Mouse (Mus musculus): ENCODE results near the gene Crisp2. TPM values are rescaled to one million over a fixed set of nuclear protein-coding genes. Genes with fewer than 3 reads are reported as not detected.
"Not testable (repeated sequence)": the region's sequence is repeated elsewhere in the genome, so short reads cannot be mapped to it uniquely, and the experiment has no call there.

Gene Crisp2
- polyA plus RNA-seq, 1 experiment from 2014 or later, result not detected

DNA sequence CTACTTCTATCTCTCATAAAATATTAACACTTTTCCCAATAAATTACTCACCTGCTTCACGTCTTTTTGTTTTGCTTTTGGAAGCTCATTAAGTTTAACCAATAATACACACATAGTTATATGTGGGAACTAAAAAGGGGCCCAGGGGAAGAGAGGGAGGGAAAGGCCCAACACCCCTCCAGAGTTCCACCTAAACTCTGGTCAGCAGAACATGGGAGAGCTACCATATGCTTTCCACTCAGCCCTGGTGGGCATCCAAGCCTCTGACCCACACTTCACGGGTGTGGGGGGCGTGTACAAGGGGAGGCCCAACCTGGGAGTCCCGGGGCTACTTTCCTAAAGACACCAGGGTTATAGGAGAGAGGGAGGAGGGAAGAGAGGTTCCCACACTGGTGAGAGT is 75.1 kb downstream of the Crisp2 start:
- DNase-seq (ENCODE audit: low spot score) (no peak), ATAC-seq (ENCODE audit: low FRiP score, low TSS enrichment) (no peak)
- Histone ChIP-seq H3K9ac (ENCODE audit: low read length) (no peak overlapping the region), H3K4me3 (ENCODE audit: low read depth, low read length) (no peak overlapping the region), H3K27me3 (ENCODE audit: control insufficient read depth, insufficient read depth, low read length) (no peaks in the 10 kb centered on the region), H3K27ac (replicated peaks) (no peak overlapping the region), H3K4me1 (replicated peaks; ENCODE audit: control insufficient read depth, insufficient read depth) (no peaks in the 10 kb centered on the region), H3K36me3 (ENCODE audit: control insufficient read depth, insufficient read depth, low read length) (no peaks in the 10 kb centered on the region), H3K9me3 (ENCODE audit: control insufficient read depth, low read length) (no peaks in the 10 kb centered on the region), H3K4me2 (replicated peaks; ENCODE audit: low read depth) (no peak overlapping the region)
- no peak for TF ChIP-seq EP300 (optimal IDR thresholded peaks at IDR 0.05)
- 55% methylated on average over 4 of the region's 4 CpGs for WGBS

DNA sequence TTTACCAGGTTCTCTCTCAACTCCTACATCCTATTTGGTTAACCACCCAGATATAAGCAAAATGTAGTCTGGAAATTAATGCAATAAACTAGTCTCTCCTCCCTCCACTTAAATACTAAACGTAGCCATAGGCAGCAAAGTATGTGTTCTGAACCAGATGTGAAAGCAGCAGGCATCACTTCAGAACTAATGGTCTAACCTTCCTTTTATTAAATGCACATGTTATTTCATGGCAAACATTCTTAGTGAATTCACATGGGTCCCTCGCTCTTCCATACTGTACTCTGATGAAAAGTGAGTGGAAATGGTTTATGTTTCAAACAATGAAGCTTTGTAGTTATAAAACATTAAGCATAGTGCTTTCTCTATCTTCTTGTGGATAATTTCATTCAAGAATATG is 75.5 kb downstream of the Crisp2 start:
- TF ChIP-seq EP300 (optimal IDR thresholded peaks at IDR 0.05) (no peak), CTCF (IDR thresholded peaks at IDR 0.05; ENCODE audit: low read depth) (no peak)
- no peak overlapping the region for H3K4me2 ChIP-seq (replicated peaks; ENCODE audit: low read depth)
- WGBS, result 76% methylated on average over 2 of the region's 2 CpGs
- no peaks in the 10 kb centered on the region for H3K9me3 ChIP-seq (ENCODE audit: control insufficient read depth, low read length)
- H3K36me3 ChIP-seq (ENCODE audit: control insufficient read depth, insufficient read depth, low read length), result no peaks in the 10 kb centered on the region
- H3K4me1 ChIP-seq (replicated peaks; ENCODE audit: control insufficient read depth, insufficient read depth), result no peaks in the 10 kb centered on the region
- H3K27me3 ChIP-seq (ENCODE audit: control insufficient read depth, insufficient read depth, low read length), result no peaks in the 10 kb centered on the region
- no peak for ATAC-seq (ENCODE audit: low FRiP score, low TSS enrichment)
- DNase-seq (ENCODE audit: low spot score), result no peak
- no peak overlapping the region for H3K27ac ChIP-seq (replicated peaks)
- H3K4me3 ChIP-seq (ENCODE audit: low read depth, low read length), result no peak overlapping the region
- H3K9ac ChIP-seq (ENCODE audit: low read length), result no peak overlapping the region

DNA sequence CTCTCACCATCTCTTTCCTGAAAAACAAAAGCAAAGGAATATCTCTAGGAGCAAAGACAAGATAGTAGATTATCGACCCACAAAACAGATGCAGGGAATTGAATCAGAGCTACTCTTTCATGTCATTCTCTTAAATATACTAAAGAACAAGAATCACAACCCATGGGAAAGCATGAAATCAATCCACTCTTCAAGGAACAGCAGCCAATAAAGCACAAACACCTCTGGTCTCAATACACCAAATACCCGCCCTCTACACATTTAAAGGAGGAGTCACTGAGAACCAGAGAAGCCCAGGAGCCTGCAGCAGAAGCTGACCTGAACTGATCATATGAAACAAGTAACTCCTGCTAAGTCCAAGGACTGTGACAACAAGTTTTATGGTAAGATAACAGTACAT is 80.0 kb downstream of the Crisp2 start, which contains the start of gene Esp1:
TSS of gene Esp1 (plus strand) at position 301 of the 400 bp plus-strand sequence.
- Histone ChIP-seq H3K4me1 (replicated peaks; ENCODE audit: control insufficient read depth, insufficient read depth) (no peaks in the 10 kb centered on the region), H3K36me3 (ENCODE audit: control insufficient read depth, insufficient read depth, low read length) (no peaks in the 10 kb centered on the region), H3K27me3 (ENCODE audit: control insufficient read depth, insufficient read depth, low read length) (no peaks in the 10 kb centered on the region), H3K4me2 (replicated peaks; ENCODE audit: low read depth) (no peak within 1 kb of the TSS), H3K4me3 (ENCODE audit: low read depth, low read length) (no peak within 1 kb of the TSS), H3K9ac (ENCODE audit: low read length) (no peak within 1 kb of the TSS), H3K27ac (replicated peaks) (no peak within 1 kb of the TSS), H3K9me3 (ENCODE audit: control insufficient read depth, low read length) (no peaks in the 10 kb centered on the region)
- ATAC-seq (ENCODE audit: low FRiP score, low TSS enrichment) (no peak), DNase-seq (ENCODE audit: low spot score) (no peak)
- 85% methylated on average over 2 of the region's 2 CpGs for WGBS
- TF ChIP-seq CTCF (IDR thresholded peaks at IDR 0.05; ENCODE audit: low read depth) (no peak), EP300 (optimal IDR thresholded peaks at IDR 0.05) (no peak)

DNA sequence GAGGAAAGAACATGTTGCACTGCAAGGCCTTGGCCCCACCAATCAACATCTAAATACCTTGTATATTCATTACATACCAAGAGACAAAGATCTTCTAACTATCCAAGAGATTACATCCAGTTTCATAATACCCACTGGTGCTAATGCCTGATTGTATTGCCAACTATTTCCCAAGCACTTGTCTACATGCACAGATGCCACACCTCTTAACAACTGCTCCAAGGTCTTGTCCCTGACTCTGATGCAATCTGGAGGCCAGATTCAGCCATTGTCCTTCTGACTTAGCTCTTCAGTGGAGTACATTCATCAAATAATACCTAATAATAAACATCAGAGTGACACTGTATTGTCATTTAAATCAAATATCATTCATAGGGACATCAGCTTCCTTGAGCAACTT is 89.7 kb downstream of the Crisp2 start:
- not testable (repeated sequence) for ATAC-seq (ENCODE audit: low FRiP score, low TSS enrichment); H3K4me1 ChIP-seq (replicated peaks; ENCODE audit: control insufficient read depth, insufficient read depth); H3K27me3 ChIP-seq (ENCODE audit: control insufficient read depth, insufficient read depth, low read length); H3K9me3 ChIP-seq (ENCODE audit: control insufficient read depth, low read length); H3K9ac ChIP-seq (ENCODE audit: low read length); H3K4me2 ChIP-seq (replicated peaks; ENCODE audit: low read depth); H3K4me3 ChIP-seq (ENCODE audit: low read depth, low read length); DNase-seq (ENCODE audit: low spot score); H3K36me3 ChIP-seq (ENCODE audit: control insufficient read depth, insufficient read depth, low read length); H3K27ac ChIP-seq (replicated peaks)

DNA sequence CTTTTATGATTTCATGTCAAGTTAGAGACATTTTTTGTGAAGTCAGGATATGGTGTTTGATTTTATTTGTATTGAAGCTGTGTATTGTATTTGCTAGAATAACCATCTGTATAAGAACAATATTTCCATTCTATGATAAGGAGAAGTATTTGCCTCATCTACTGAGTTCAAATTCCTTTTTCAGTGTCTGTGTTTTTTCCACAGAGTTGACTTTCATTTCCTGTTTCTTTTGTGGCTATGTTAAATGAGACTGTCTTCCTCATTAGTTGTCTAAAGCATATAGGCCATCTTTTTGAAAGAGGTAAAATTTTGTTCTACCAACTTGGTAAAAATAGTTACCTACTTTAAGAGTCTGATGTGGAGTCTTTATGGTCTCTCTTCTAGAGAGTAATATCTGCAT is 90.5 kb downstream of the Crisp2 start:
- Histone ChIP-seq H3K36me3 (ENCODE audit: control insufficient read depth, insufficient read depth, low read length) (no peaks in the 10 kb centered on the region), H3K27me3 (ENCODE audit: control insufficient read depth, insufficient read depth, low read length) (no peaks in the 10 kb centered on the region), H3K4me1 (replicated peaks; ENCODE audit: control insufficient read depth, insufficient read depth) (no peaks in the 10 kb centered on the region), H3K4me3 (ENCODE audit: low read depth, low read length) (no peak overlapping the region), H3K27ac (replicated peaks) (no peak overlapping the region), H3K9ac (ENCODE audit: low read length) (no peak overlapping the region), H3K4me2 (replicated peaks; ENCODE audit: low read depth) (no peak overlapping the region), H3K9me3 (ENCODE audit: control insufficient read depth, low read length) (no peaks in the 10 kb centered on the region)
- DNase-seq (ENCODE audit: low spot score), result no peak
- ATAC-seq (ENCODE audit: low FRiP score, low TSS enrichment), result no peak
- no peak for TF ChIP-seq CTCF (IDR thresholded peaks at IDR 0.05; ENCODE audit: low read depth)
- no peak for TF ChIP-seq EP300 (optimal IDR thresholded peaks at IDR 0.05)

Other genes with a start within 250 kb of the Crisp2 start
- gene Esp6, start 245.5 kb downstream of the Crisp2 start, polyA plus RNA-seq (2015; fragmentation: Nextera tagmentation; extraction: Ambion mirVana), result not detected in 2 replicates
- gene Esp4, start 208.4 kb downstream of the Crisp2 start, polyA plus RNA-seq (2015; fragmentation: Nextera tagmentation; extraction: Ambion mirVana), result not detected in 2 replicates
- not detected in 2 replicates for gene Esp3, start 174.9 kb downstream of the Crisp2 start, polyA plus RNA-seq (2015; fragmentation: Nextera tagmentation; extraction: Ambion mirVana)
- gene Esp1, start 79.9 kb downstream of the Crisp2 start, polyA plus RNA-seq (2015; fragmentation: Nextera tagmentation; extraction: Ambion mirVana), result not detected in 2 replicates
- 0.15 and 0.16 TPM in 2 replicates for gene Rhag, start 4.1 kb upstream of the Crisp2 start, polyA plus RNA-seq (2015; fragmentation: Nextera tagmentation; extraction: Ambion mirVana)
- gene 9130008F23Rik, start 73.6 kb upstream of the Crisp2 start, polyA plus RNA-seq (2015; fragmentation: Nextera tagmentation; extraction: Ambion mirVana), result 5.7 and 6.0 TPM in 2 replicates
- not detected in 2 replicates for gene Glyatl3, start 107.3 kb upstream of the Crisp2 start, polyA plus RNA-seq (2015; fragmentation: Nextera tagmentation; extraction: Ambion mirVana)
- 26.0 TPM in 2 replicates for gene Mut, start 127.7 kb upstream of the Crisp2 start, polyA plus RNA-seq (2015; fragmentation: Nextera tagmentation; extraction: Ambion mirVana)
- 8.0 and 10.0 TPM in 2 replicates for gene Cenpq, start 128.0 kb upstream of the Crisp2 start, polyA plus RNA-seq (2015; fragmentation: Nextera tagmentation; extraction: Ambion mirVana)